Mouse (Mus musculus): Measurements from ENCODE around the gene Dusp2. TPM values are rescaled to one million over a fixed set of nuclear protein-coding genes. Genes with fewer than 3 reads are reported as not detected.

Dusp2 gene
- total and polyA plus RNA-seq, 2 experiments from 2014 or later: 5.1 to 6.8 TPM

DNA sequence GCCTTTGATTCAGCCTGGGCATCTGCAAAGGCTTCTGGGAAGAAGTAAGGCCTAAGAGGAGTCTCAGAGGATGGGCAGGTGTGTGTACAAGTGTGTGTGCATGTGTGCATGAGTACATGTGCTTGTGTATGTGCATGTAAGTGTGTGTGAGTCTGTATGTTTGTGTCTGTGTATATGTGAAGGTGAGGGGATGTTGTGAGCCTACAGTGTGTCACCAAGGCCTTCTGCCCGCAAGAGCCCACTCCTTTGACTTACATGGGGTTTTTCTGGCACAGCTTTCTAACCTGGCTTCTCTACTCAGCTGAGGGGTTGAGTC is 20.8 kb upstream of the Dusp2 start:
- ATAC-seq (ENCODE audit: insufficient read depth, low read depth): no peak
- Histone ChIP-seq H3K36me3 (replicated peaks; ENCODE audit: control insufficient read depth, insufficient read depth, low read length) (no peaks in the 10 kb centered on the region), H3K4me3 (ENCODE audit: low read depth, low read length) (no peak overlapping the region), H3K9ac (replicated peaks; ENCODE audit: low read depth, low read length) (no peak overlapping the region), H3K4me1 (ENCODE audit: control insufficient read depth, insufficient read depth) (no peaks in the 10 kb centered on the region), H3K27ac (ENCODE audit: low read depth) (peak overlapping the region; percentile 87), H3K9me3 (replicated peaks; ENCODE audit: control insufficient read depth, low read length) (no peaks in the 10 kb centered on the region), H3K27me3 (ENCODE audit: control insufficient read depth, insufficient read depth, low read length) (no peaks in the 10 kb centered on the region), H3K4me2 (ENCODE audit: low read depth, low read length) (no peak overlapping the region)
- WGBS: 80% methylated on average over 1 of the region's 1 CpGs
- no peak for DNase-seq (ENCODE audit: low spot score)
- TF ChIP-seq CTCF (IDR thresholded peaks at IDR 0.05; ENCODE audit: low read depth): no peak
- no peak for TF ChIP-seq EP300 (IDR thresholded peaks at IDR 0.05; ENCODE audit: low read depth)

GRCm38 (mm10) chr2:127316431-127316830 is 19.5 kb upstream of the Dusp2 start:
- Histone ChIP-seq H3K27ac (ENCODE audit: low read depth) (no peak overlapping the region), H3K4me1 (ENCODE audit: control insufficient read depth, insufficient read depth) (no peaks in the 10 kb centered on the region), H3K9me3 (replicated peaks; ENCODE audit: control insufficient read depth, low read length) (no peaks in the 10 kb centered on the region), H3K36me3 (replicated peaks; ENCODE audit: control insufficient read depth, insufficient read depth, low read length) (no peaks in the 10 kb centered on the region), H3K4me2 (ENCODE audit: low read depth, low read length) (no peak overlapping the region), H3K4me3 (ENCODE audit: low read depth, low read length) (no peak overlapping the region), H3K27me3 (ENCODE audit: control insufficient read depth, insufficient read depth, low read length) (no peaks in the 10 kb centered on the region), H3K9ac (replicated peaks; ENCODE audit: low read depth, low read length) (no peak overlapping the region)
- DNase-seq (ENCODE audit: low spot score): no peak
- 70% methylated on average over 5 of the region's 5 CpGs for WGBS
- ATAC-seq (ENCODE audit: insufficient read depth, low read depth): no peak
- TF ChIP-seq EP300 (IDR thresholded peaks at IDR 0.05; ENCODE audit: low read depth): no peak
- no peak for TF ChIP-seq CTCF (IDR thresholded peaks at IDR 0.05; ENCODE audit: low read depth)

DNA sequence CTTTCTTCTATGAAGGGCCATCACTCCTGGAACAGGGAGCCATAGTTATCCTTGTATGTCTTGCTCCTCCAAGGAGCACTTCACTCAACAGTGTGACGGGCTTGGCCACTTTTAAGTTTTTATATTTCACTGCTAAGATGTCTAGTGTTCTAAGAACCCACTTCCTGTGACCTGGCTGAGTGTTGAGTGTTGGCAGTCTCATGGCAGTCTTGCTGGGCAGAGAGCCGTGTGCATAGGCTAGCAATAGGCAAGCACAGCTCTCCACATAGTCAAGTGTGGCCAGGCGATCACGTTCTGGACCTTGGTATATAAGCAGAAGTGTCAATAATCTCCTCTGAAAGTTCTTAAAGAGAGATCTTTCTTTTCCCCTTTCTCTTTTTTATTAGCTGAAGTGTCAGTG is 17.8 kb upstream of the Dusp2 start:
- 78% methylated on average over 4 of the region's 4 CpGs for WGBS
- no peaks in the 10 kb centered on the region for H3K9me3 ChIP-seq (replicated peaks; ENCODE audit: control insufficient read depth, low read length)
- no peak for DNase-seq (ENCODE audit: low spot score)

DNA sequence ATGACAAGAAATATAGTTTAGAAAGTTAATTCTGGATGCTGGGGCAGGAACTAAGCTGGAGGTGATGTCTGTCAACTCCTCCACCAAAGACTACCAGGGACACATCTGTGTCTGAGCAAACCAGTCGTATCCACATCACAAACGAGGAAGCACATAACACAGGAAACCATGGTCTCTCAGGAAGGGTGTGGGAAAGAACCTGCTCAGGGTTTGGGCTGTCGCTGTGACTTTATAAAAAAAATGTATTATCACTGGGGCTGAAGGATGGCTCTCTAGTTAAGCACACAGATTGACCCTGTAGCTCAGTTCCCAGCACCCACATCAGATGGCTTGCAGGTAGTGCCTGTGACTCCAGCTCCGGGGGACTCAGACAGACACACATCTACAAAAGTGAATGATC is 16.9 kb upstream of the Dusp2 start:
- no peaks in the 10 kb centered on the region for H3K9me3 ChIP-seq (replicated peaks; ENCODE audit: control insufficient read depth, low read length)
- H3K9ac ChIP-seq (replicated peaks; ENCODE audit: low read depth, low read length): no peak overlapping the region
- no peaks in the 10 kb centered on the region for H3K4me1 ChIP-seq (ENCODE audit: control insufficient read depth, insufficient read depth)
- H3K4me3 ChIP-seq (ENCODE audit: low read depth, low read length): no peak overlapping the region
- H3K4me2 ChIP-seq (ENCODE audit: low read depth, low read length): no peak overlapping the region
- no peak overlapping the region for H3K27ac ChIP-seq (ENCODE audit: low read depth)
- ATAC-seq (ENCODE audit: insufficient read depth, low read depth): no peak
- no peak for DNase-seq (ENCODE audit: low spot score)
- TF ChIP-seq CTCF (IDR thresholded peaks at IDR 0.05; ENCODE audit: low read depth): no peak
- TF ChIP-seq EP300 (IDR thresholded peaks at IDR 0.05; ENCODE audit: low read depth): no peak
- WGBS: 44% methylated on average over 4 of the region's 4 CpGs
- H3K27me3 ChIP-seq (ENCODE audit: control insufficient read depth, insufficient read depth, low read length): no peaks in the 10 kb centered on the region
- H3K36me3 ChIP-seq (replicated peaks; ENCODE audit: control insufficient read depth, insufficient read depth, low read length): no peaks in the 10 kb centered on the region

More for the DNA sequence above, 17.8 kb upstream of the Dusp2 start:
- Histone ChIP-seq H3K27me3 (ENCODE audit: control insufficient read depth, insufficient read depth, low read length) (no peaks in the 10 kb centered on the region), H3K27ac (ENCODE audit: low read depth) (no peak overlapping the region), H3K4me2 (ENCODE audit: low read depth, low read length) (no peak overlapping the region), H3K4me3 (ENCODE audit: low read depth, low read length) (no peak overlapping the region), H3K36me3 (replicated peaks; ENCODE audit: control insufficient read depth, insufficient read depth, low read length) (no peaks in the 10 kb centered on the region), H3K4me1 (ENCODE audit: control insufficient read depth, insufficient read depth) (no peaks in the 10 kb centered on the region), H3K9ac (replicated peaks; ENCODE audit: low read depth, low read length) (no peak overlapping the region)
- no peak for ATAC-seq (ENCODE audit: insufficient read depth, low read depth)
- no peak for TF ChIP-seq CTCF (IDR thresholded peaks at IDR 0.05; ENCODE audit: low read depth)
- TF ChIP-seq EP300 (IDR thresholded peaks at IDR 0.05; ENCODE audit: low read depth): no peak

- Histone ChIP-seq H3K36me3 (replicated peaks; ENCODE audit: control insufficient read depth, insufficient read depth, low read length) (no peaks in the 10 kb centered on the region), H3K9ac (replicated peaks; ENCODE audit: low read depth, low read length) (no peak overlapping the region), H3K27me3 (ENCODE audit: control insufficient read depth, insufficient read depth, low read length) (no peaks in the 10 kb centered on the region), H3K9me3 (replicated peaks; ENCODE audit: control insufficient read depth, low read length) (no peaks in the 10 kb centered on the region), H3K4me1 (ENCODE audit: control insufficient read depth, insufficient read depth) (no peaks in the 10 kb centered on the region), H3K4me2 (ENCODE audit: low read depth, low read length) (no peak overlapping the region), H3K27ac (ENCODE audit: low read depth) (no peak overlapping the region), H3K4me3 (ENCODE audit: low read depth, low read length) (no peak overlapping the region)
- no peak for ATAC-seq (ENCODE audit: insufficient read depth, low read depth)
- no peak for DNase-seq (ENCODE audit: low spot score)
- TF ChIP-seq CTCF (IDR thresholded peaks at IDR 0.05; ENCODE audit: low read depth) (no peak), EP300 (IDR thresholded peaks at IDR 0.05; ENCODE audit: low read depth) (no peak)
- 50% methylated on average over 6 of the region's 6 CpGs for WGBS
These were observed 13.2 kb upstream of the Dusp2 start for GRCm38 (mm10) chr2:127322671-127323285.

DNA sequence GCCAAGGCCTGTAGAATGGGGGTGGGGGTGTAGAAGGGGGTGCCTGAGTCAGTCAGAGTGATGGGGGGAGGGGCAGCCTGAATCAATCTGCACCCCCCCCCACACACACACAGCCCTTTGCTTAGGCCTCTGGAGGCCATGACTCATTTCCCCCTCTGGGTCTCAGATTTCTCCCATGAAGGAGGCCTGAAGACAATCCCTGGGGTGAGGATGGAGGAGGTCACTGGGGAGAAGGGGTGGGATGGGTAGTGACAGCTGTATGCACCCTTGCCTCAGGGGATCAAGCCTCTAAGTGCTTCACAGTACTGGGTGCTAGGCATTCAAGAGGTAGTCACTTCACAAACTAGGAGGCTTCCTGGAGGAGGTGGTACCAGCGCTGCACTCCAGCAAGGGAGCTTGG is 12.3 kb upstream of the Dusp2 start:
- no peaks in the 10 kb centered on the region for H3K9me3 ChIP-seq (replicated peaks; ENCODE audit: control insufficient read depth, low read length)
- H3K9ac ChIP-seq (replicated peaks; ENCODE audit: low read depth, low read length): no peak overlapping the region
- no peaks in the 10 kb centered on the region for H3K36me3 ChIP-seq (replicated peaks; ENCODE audit: control insufficient read depth, insufficient read depth, low read length)
- H3K27ac ChIP-seq (ENCODE audit: low read depth): no peak overlapping the region
- DNase-seq (ENCODE audit: low spot score) (no peak), ATAC-seq (ENCODE audit: insufficient read depth, low read depth) (no peak)
- no peak overlapping the region for H3K4me2 ChIP-seq (ENCODE audit: low read depth, low read length)
- 85% methylated on average over 1 of the region's 1 CpGs for WGBS
- no peak overlapping the region for H3K4me3 ChIP-seq (ENCODE audit: low read depth, low read length)
- no peaks in the 10 kb centered on the region for H3K27me3 ChIP-seq (ENCODE audit: control insufficient read depth, insufficient read depth, low read length)
- no peaks in the 10 kb centered on the region for H3K4me1 ChIP-seq (ENCODE audit: control insufficient read depth, insufficient read depth)
- TF ChIP-seq CTCF (IDR thresholded peaks at IDR 0.05; ENCODE audit: low read depth) (no peak), EP300 (IDR thresholded peaks at IDR 0.05; ENCODE audit: low read depth) (no peak)
